Mouse (Mus musculus) brain, embryonic 14.5 days (tissue): Measurements from ENCODE around the gene Znrf2. TPM values are rescaled to one million over a fixed set of nuclear protein-coding genes. Genes with fewer than 3 reads are reported as not detected.

Experiments
- DNase-seq: peaks from one replicate; pipeline ENCODE4 v3.0.0-alpha.2; 2011; ENCODE audit warnings: low read depth
- CTCF ChIP-seq: fragments of 200-500 bp; IDR thresholded peaks from 2 replicates; pipeline ENCODE4 v1.5.1; 2012; ENCODE audit warnings: inconsistent platforms, mild to moderate bottlenecking, moderate library complexity, borderline replicate concordance; ENCODE audit not compliant: insufficient read depth, insufficient read length; ENCODE audit errors: extremely low read depth
- POLR2A ChIP-seq: fragments of 200-500 bp; IDR thresholded peaks from 2 replicates; pipeline ENCODE4 v1.6.1; 2012; ENCODE audit warnings: mild to moderate bottlenecking, inconsistent platforms, borderline replicate concordance; ENCODE audit not compliant: poor library complexity, insufficient read depth, insufficient read length, severe bottlenecking; ENCODE audit errors: extremely low read depth
- polyA plus RNA-seq: library from polyadenylated mRNA; depleted of rRNA; stranded (reverse); fragments of >200 nt; gene quantifications from 2 replicates; pipeline ENCODE4 v1.2.3, GENCODE M21; 2012; rRNA removed

Znrf2 gene
- polyA plus RNA-seq, 1 experiment = 19.3 TPM

- TF ChIP-seq POLR2A = no peak
- no peak for TF ChIP-seq CTCF
- DNase-seq = no peak
Measured at GRCm38 (mm10) chr6:54941149-54941548, 124.4 kb downstream of the Znrf2 start.

Other genes starting within 250 kb of the Znrf2 start
- 15.9 and 16.5 TPM in 2 replicates for gene Plekha8, start 221.8 kb upstream of the Znrf2 start, polyA plus RNA-seq
- gene Fkbp14, start 219.6 kb upstream of the Znrf2 start, polyA plus RNA-seq = 11.6 and 12.2 TPM in 2 replicates
- gene Mturn, start 135.3 kb upstream of the Znrf2 start, polyA plus RNA-seq = 50.6 and 72.2 TPM in 2 replicates
- 3.3 and 3.9 TPM in 2 replicates for gene Nod1, start 155.7 kb downstream of the Znrf2 start, polyA plus RNA-seq
- 3.7 and 5.4 TPM in 2 replicates for gene Ggct, start 176.0 kb downstream of the Znrf2 start, polyA plus RNA-seq
- gene Gars, start 221.1 kb downstream of the Znrf2 start, polyA plus RNA-seq = 110 and 122 TPM in 2 replicates